Mouse (Mus musculus): Measurements from ENCODE around the gene Hsp90ab1.

Hsp90ab1 gene

DNA sequence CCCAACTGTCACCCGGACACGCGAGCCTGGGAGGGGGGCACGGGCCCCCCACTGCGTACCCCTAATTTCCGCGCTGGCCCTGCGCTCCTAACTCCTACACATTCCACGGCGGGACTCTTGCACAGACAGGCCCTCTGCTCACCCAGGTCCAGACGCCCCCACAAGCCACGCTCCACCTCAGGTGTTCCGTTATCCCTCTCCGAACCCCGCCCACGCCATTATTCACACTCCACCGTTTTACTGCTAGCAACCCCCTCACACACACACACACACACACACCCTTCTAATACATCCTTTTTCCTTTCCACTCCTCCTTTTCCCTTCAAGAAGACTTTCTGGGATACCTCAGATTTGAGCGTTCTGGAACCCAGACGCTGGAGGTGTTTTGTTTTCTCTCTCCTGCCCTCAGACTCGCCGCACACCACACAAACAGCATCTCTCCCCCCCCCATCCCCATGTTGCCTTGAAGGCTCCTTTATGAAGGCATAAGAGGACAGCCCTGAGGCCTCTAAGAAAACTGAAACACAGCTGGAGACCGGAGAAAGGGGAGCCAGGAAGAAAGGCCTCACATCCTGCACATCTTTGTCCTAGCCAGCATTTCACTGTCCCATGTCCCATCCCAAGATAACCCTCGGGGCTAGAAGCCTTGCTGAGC lies 22.8 kb upstream of the Hsp90ab1 start:
- DNase-seq = peak in 1 of 2 experiments; percentile 69

DNA sequence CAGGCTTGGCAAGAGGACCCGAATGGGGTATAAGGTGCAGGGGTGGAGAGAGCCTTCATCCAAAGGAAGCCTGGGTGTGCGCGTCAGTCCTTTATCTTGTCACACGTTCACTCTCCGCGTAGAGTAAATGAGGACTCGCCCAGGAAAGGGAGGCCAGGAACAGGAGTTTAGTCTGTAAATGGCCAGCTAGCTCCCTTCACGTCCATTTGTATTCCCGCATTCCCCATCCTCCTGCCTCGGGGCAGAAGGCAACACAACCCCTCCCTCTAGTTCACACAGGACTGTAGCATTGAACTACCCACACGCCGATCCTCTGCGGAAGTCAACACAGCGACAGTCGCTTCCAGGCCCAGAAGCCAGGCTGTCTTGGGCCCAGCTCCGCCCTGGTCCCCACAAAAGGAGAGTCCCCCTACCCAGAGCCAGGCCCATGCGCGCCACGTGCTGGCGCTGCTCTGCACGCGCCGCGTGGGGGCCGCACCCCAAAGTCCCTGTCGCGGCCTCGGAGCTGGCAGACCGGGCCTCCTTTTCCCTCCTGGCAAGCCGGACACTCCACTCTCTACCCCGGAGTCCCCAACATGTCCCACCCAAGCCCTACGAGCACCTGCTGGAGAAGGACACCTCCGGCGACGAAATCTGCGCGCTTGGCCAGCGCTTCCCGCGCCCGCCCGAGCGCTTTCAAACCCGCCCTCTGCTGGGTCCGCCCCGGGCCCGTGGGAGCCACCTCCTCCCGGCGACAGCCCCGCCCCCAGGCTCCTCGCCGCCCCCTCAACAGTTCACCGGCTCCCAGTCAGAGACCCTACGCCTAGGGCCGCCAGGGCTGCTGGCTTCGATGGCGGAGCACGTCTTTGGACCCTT lies 22.0 kb upstream of the Hsp90ab1 start:
- DNase-seq = peak; percentile 81 to 90

DNA sequence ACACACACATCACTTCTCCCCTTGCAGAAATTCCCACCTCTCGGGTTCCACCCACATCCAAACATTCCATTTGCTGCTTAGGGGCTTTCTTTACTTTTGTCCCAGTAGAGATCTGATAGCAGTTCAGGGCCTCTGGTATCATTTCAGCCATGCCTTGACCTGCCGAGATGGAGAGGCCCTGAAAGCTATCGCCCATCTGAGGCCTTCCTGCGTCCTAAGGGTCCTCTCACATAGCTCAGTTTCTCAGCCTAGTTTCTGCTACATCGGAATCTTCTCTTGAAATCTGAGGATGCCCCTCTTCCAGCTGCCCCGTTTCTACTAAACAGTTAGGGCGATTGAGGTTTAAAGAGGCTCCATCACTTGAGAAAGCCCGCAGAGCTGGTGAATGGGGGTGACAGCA lies 21.1 kb upstream of the Hsp90ab1 start:
- DNase-seq = no peak

DNA sequence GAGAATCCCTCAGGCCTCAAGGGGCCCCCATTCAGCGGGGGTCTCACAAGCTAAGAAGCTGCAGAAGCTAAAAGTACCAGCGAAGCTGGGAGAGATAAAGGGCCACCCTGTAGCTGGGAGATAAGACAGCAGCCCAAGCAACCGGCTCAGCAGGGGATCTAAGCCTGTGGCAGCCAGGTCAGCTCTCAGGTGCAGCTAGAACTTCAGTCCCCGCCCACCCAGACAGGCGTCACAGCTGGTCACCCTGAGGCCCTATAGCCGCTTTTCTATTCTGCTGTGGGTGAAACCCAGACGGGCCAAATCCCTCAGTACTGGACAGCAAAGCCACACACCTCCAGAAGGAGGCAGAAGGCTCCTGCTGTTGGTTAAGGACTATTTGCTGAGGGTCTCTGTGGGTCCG lies 20.4 kb upstream of the Hsp90ab1 start:
- DNase-seq = peak; percentile 49 to 75

DNA sequence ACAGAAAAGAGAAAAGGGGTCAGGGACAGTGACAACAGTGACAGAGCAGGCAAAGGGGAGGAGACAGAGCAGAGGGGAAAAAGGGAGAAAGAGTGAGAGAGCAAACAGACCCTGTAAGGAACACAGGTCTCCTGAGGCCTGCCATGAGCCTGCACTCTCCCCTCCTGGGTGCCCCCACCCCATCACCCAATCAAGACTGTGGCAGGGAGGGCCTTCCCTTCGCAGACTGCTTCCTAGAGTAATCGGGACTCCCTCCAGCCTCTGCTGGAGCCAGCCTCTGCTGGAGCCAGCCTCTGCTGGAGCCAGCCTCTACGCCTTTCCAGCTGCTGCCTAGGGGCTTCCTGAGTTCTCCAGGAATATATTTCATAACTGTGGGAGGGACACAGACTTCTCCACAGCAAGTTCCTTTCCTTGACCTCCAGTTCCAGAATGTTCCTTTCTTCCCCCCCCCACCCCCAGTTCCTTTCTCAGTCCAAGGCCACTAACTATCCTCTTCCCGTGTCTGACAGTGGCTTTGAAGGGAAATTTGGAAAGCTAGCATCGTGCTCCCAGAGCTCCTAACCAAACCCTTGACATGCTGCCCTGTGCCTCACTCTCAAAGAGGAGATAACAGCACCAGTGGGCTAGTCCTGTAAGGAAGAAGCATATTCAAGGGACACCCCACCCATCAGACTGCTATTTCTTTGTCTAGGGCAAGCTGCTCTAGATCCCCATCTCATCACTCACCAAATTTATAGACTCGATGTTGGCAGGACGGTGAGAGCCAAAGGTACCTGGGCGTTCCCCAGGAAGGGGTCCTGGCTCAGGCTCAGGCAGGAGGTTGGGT lies 19.7 kb upstream of the Hsp90ab1 start:
- peak; percentile 61 to 83 for DNase-seq

DNA sequence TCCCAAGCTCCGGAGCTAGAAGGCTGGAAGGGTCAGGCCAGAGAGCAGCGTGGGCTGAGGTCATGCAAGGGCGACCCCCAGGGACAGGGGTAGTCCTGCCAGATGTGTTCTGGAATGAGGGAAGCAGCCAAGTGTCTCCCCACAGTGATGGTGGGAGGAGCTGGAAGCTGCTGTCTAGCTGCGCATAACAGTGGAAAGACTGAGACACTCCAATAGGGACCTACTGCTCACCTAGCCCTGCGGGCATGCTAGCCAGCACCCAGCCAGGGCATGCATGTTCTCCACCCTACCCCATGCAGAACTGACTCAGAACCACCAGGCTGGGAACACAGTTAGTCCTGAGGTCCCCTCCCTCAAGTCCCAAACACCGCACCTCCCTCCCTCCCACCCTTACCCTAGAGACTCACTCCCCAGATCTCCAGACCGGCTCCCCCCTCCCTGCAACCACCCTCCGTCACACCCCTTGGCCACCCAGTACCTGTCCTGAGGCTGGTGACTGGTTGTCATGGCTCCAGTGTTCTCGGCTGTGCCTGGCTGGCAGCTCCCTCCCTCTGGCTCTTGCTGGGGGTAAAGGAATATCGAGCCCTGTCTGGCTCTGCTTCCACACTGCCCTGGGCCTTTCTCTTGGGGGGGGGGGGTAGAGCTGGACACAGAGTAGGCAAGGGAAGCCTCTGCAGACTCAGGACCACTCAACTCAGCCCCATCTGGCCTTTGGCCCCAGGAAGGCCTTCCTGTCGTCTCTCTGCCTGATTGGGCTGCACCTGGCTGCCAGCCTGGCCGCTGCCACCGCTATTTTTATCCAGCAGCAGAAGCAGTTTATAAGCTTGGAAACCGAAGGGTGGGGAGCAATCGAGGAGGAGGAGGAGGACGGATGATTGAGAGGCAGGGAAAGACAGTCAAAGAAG lies 18.9 kb upstream of the Hsp90ab1 start:
- DNase-seq = peak; percentile 62 to 82

DNA sequence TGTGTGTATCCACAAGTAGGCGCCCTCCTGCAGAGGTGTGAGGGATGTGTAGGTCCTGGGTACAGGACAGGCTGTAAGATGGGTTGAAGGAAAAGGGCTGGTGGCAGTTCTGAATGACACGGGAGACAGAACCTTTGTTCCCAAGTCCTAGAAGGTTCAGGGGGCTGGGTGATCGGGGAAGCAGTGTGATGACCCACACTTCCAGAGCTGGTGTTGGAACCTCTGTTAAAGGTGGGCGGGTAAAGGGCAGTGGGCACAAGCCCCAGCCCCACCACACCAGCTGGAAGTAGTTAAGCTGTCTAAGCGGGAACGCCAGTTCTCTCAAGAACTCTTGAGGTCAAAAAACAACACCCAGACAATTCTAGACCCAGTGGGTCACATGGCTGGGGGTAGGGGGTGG lies 17.3 kb upstream of the Hsp90ab1 start:
- DNase-seq = peak in 1 of 2 experiments; percentile 6

DNA sequence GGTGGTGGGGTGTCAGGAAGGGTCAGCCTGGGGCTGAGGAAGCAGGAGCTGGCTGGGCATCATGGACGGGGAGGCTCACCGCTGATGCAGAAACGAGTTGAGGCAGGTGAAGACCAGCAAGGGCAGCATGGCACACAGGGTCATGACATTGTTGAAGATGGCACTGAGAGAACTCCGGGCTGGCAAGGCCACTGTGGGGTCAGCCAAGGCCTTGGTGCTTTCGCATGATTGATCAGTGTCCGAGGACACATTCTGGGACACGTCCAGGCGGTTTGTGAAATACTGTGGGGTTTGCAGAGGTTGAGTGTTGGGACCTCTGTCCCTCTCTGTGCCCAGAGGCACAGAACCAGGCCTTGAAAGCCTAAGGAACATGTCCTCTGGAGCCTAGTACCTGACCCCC lies 16.8 kb upstream of the Hsp90ab1 start:
- no peak for DNase-seq

DNA sequence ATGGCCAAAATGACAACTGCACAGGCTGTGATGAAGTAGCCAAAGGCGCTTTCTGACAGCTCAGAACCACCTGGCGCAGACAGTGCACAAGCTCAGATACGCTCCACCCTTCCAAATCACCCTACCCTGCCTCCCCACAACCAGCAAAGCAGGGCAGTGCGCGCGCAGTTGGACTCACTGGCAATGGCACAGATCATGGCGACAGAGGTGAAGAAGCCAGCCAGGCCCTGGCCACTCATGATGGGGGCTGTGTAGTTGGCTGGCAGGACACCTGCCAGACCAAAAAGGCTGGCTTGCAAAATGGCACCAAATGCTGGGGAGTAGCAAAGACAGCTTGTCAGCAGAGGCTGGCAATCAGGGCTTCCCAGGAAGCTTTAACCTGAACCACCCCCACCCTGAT lies 16.2 kb upstream of the Hsp90ab1 start:
- no peak for DNase-seq

DNA sequence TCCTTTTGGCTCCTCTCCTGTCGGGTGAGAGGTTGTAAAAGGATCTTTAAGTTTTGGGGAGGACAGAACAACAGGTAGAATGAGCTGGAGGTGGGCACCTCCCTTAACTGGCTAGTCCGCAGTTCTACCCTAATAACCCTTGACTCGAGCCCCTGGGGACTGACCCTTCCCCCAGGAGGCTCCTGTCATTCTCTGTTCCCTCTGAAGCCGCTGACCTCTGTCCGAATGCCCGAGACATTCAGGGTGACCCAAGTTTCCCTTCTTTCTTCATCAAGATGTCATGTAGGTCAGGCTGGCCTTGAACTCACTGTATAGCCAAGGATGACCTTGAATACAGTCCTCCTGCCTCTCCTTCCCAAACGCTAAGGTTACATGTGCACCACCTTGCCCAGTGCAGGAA lies 15.3 kb upstream of the Hsp90ab1 start:
- DNase-seq = no peak

DNA sequence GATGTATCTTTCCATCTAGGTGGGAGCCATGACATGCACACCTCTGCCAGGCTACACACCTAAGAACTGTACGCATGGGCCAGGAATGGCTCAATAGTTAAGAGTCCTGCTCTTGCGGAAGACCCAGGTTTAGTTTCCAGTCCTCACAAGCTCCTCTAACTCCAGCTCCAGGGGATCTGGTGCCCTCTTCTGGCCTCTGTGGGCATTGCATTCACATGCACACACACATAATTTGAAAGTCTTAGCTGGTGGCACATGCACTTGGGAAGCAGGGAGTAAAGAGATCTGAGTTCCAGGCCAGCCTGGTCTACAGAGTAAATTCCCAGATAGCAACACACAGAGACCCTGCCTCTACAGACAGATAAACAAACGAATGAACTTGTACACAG lies 13.4 kb upstream of the Hsp90ab1 start:
- peak in 1 of 2 experiments; percentile 36 for DNase-seq

DNA sequence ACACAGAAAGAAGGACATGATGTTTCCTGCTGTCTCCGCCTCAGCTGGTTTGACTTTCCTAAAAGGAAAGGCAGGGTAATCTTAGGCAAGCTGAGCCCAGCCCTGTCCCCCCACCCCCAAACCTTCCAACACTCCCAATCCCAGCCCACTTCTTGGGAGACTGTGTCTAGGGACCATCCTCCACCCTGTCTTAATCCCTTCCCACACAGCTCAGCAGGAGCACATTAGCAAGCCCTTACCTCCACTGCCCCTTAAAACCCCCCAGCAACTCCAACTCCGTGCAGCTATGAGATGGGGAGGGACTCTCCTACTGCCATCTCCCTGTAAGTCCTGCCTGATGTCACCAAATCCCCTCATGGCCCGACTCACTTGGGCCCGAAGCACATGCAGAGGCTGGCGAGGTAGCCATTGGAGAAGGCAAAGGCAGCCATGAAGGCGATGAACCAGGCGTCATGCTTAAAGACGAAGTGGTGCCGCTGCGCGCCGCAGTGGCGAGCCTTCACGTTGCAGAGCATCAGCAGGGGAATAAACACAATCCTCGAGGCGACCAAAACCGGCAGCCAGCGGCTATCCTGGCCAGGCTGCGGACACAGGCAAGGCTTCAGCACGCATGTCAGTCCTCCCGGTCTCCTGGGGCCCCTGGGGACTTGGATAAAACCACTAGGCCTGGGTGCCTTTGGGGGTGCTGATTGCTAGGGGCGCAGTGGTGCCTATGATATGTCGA lies 12.8 kb upstream of the Hsp90ab1 start:
- DNase-seq = no peak

DNA sequence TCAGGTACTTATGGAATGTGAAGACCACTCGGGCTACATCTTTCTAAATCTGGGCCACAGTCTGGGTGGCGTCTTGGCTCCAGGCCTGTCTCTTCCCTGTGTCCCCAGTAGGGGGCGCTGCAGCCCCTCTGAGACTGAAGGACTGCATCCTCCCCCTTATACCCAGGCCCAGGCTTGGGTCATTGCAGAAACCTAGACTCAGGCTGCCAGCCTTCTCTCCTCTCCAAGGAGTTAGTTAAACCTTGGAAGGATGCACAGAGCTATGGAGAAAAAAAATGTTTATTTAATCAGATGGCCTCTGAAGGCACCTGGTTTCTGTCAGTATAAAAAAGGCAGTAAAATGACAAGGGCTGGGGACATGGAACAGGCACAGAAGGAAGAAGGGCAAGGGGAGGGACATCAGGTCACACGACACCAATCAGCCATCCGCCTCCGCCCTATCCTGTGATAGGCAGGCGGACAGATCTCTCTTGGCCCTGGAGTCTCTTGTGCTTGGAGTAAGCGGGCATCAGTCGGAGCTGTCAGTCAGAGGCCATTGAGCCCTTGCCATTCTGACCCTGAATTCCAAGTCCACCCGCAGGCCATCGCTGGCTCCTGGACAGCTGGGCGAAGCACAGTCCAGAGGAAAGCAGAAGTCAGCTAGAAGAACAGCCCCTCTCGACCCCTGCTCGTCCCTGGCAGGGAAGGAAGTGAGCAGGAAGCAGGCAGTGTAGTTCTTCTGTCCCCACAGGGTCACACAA lies 12.0 kb upstream of the Hsp90ab1 start:
- peak; percentile 76 to 88 for DNase-seq

DNA sequence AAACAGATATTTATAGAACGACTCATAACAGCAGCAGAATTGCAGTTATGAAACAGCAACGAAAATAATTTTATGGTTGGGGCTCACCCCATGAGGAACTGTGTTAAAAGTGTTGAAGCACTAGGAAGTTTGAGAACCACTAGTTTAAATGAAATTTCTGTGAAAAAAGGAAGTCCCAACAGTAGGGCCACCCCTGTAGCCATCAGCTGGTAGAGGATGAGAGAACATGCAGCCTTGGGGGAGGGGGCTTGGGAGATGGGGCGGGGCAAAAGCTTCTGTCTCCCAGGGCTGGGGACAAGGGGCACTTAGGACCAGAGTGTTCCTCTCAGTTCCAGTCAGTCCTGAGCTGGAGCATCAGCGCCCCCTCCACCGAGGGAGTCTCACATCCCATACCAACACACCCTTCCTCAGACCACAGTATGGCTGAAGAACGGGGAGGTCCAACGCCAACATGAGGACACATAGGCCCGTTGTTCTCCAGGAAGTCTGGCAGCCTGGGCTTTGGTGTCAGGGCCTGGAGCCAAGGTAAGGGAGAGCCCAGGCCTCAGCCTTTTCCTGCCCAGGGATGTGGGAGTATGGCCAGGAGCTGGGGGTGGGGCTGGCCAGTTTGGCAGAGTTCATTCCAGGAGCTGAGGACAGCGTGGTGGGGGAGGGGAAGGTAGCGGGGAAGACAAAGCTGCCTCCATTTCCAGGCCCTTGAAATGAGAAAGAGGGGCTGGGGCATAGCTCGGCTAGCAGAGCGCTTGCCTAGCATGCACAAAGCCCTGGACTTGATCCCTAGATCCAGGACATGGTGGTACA lies 11.2 kb upstream of the Hsp90ab1 start:
- DNase-seq = peak; percentile 90 to 94

DNA sequence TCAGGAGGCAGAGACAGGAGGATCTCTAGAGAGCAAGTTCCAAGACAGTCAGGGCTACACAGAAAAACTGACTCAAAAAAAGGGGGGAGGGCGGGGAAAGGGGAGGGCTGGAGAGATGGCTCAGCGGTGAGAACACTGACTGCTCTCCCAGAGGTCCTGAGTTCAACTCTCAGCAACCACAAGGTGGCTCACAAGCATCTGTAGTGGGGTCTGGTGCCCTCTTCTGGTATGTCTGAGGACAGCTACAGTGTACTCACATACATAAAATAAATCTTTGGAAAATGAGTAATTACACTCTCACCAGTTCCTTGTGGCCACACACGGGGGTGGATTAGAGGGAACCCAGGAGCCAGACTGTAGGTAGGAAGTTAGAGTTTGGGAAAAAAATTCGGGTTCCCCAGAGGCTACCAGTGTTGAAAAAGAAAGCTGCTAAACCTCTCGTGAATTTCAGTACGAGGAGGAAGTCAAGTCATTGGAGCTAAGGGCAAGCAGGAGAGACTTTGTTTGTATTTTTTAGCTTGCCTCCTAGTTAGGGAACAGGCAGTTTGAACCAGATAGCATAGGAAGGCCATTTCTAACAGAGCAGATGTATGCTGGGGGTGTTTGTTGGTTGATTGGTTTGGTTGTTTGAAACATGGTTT lies 9.8 kb upstream of the Hsp90ab1 start:
- peak in 1 of 2 experiments; percentile 55 for DNase-seq

DNA sequence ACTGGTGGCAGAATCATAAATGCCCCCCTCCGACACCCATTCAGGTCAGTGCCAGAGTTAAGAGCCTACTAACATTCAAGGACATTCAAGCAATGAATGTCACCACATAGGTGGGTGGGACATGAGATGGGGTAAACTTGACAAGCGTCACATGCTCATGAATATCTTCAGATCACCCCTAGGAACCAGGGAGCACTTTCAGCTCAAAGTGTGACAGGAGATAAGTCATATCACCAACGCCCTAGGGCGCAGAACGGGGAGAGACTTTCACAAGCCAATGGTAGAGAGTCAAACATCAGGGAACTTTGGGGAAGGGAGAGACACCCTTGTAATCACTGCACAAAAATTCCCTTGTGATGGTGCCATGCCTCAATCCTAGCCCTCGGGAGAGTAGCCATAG lies 9.1 kb upstream of the Hsp90ab1 start:
- DNase-seq = no peak

DNA sequence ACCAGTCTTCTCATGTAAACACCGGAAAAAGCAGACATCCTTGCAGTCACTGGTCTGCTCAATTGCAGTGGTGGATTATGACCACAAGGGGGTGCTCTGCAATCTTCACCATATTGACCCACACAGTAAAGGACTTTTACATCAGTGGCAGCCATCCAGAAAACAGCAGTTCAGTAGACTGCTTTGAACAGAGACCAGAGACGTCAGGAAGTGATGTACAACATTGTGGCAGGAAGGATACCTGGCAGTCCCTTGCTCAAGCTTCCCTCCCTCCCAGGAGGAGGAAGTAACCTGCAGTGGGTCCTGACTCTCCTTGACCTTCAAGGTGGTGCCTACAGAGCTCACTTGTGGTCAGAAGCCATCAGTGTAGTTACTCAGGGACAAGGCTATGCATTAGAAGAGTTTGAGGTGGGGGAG lies 8.5 kb upstream of the Hsp90ab1 start:
- peak; percentile 73 to 78 for DNase-seq

DNA sequence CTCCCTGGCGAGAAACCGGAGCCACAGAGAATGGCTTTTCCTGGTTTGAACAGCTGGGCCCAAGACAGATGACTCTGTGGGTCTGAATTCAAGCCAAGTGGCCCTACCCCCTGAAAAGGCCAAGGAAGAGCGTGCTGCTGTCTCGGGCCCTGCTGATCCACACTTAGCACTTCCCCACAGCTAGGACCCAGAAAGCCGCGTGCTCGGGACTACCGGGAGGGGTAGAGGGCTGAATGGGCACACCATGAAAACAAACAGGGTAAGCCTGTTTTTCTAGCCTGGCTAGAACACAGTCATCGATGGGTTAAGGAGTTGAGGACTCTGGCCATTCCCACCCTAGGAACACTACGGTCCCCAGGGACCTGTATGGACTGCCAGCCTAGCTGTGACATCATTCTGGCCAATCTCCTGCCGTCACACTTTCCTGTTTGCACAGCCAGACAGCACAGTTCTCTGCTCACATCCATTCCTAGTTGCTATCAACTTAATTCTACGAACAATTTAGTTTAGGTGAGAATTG lies 7.9 kb upstream of the Hsp90ab1 start:
- peak; percentile 60 to 77 for DNase-seq

DNA sequence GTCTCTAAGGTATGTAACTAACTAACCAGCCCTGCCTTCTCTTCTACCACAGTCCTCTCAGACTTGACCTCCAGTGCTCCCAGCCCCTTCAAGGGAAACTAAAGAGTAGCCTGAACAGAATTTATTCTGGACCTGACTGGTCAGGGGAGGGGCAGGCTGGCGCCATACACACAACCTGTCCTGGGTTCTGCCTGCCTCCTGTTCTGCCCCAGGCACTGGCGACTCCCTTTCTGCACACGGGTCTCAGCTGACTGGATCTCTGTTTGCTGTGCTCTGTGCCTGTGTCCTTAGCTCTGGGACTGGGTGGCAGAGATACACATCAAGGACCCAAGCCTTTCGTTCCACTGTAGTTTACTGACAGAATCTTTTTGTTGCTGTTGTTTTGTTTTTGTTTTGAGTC lies 6.5 kb upstream of the Hsp90ab1 start:
- peak; percentile 63 to 87 for DNase-seq
